Mouse (Mus musculus) adrenal gland, postnatal 4 days (tissue): ENCODE results near the gene Gm20388. TPM values are rescaled to one million over a fixed set of nuclear protein-coding genes. Genes with fewer than 3 reads are reported as not detected.
A peak's percentile ranks its signal among the peaks of the same experiment; 100 is the strongest.

Source experiments
- DNase-seq, 2 experiments: peaks; one replicate each; pipeline ENCODE4 v3.0.0; 2021 to 2022; ENCODE audit warnings: low spot score in 2 of 2, mixed read lengths in 2 of 2
- total RNA-seq, 2 experiments: library from RNA; stranded (reverse); gene quantifications; 2 replicates each; pipeline ENCODE4 v1.2.3; 2021

Gene Gm20388
- total RNA-seq, 2 experiments from 2014 or later: 8.8 TPM; not detected in 1

DNA sequence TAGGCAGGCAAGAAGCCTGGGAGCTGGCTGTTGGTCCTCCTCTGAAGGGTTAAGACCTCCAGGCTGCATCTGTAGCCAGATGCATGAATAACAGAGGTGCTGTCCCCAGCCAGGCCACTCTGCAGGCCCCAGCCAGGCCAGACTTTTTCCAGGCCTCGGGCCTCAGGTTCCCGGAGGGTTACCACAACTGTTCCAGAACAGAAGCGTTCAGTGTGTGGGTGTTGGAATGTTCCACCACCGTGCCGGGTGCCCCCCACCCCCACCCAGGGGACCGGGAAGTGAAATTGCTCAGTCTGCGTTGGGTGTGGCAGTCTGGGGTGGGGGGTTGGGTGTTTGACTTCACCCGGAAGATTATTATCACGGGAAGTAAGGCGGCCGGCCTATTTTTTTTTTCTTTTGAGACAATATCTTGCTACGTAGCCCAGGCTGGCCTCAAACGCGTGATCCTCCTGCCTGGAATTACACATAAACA is 2852.7 kb downstream of the Gm20388 start:
- no peak for DNase-seq

DNA sequence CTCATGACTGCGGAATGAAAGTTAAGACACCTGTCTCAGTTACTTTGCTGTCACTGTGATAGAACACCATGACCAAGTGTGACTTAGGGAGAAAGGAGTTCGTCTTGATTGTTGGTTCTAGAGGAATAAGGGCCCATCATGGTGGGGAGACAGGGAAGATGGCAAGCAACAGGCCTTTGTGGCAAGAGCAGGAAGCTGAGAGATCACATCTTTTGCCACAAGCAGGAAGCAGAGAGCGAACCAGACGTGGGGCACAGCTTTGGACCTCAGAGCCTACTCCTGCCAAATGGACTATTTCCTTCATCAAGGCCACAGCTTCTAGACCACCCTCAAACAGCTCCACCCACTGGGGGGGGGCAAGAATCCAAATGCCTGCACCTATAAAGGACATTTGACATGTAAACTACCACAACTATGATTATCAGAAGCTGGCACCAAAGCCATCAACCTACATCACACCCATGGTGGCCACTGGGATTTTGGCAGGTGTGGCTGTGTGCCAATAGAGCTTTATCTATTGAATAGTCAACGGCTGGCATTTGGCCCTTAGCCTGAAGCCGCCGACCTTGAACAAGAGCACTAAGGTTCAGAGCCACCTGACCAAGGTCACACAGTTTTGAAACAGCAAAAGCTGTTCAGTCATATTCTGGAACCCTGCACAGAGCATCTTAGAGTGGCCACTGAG is 2854.3 kb downstream of the Gm20388 start:
- DNase-seq: no peak

DNA sequence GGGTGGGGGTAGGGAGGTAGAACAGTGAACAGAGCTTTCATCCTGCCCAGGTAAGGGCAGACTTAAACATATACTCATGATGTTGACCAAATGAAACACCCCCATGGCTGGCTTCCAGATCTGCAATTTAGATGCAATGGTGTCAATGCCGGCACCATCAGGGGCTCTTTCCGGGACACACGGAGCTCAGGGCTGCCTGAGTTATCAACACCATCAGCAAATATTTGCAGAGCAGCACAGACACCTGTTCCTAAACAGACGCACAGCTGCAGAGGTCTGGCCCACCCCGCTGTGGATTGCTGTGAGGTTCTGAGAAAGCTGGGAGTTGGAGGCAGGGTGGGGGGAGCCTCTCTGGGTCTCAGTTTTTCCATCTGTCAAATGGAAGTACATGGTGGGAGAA is 2855.5 kb downstream of the Gm20388 start:
- no peak for DNase-seq

DNA sequence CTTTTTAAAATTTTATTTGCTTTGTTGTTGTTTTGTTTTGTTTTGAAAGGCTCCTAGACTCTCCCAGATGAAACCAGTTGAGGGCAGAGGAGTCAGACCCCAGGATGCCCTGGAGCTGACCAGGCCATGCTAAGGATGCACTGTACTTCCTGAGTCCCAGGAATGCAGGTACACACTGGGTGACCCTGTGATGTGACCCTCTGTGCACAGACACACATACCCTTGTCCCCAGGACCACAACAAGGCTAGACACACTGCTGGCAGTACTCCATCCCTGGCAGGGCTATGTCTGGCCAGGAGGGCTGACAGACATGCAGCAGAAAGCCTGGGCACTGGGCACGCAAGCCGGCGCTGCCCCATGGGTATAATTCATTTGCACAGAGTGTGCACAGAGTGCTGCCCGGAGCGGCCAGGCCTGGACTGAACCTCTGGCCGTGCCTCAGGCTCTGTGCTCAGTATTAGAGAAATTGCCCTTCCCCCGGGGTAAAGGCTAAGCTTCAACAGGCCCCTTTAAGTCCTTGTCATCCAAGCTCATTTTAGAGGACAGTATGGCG is 2856.1 kb downstream of the Gm20388 start:
- no peak for DNase-seq

DNA sequence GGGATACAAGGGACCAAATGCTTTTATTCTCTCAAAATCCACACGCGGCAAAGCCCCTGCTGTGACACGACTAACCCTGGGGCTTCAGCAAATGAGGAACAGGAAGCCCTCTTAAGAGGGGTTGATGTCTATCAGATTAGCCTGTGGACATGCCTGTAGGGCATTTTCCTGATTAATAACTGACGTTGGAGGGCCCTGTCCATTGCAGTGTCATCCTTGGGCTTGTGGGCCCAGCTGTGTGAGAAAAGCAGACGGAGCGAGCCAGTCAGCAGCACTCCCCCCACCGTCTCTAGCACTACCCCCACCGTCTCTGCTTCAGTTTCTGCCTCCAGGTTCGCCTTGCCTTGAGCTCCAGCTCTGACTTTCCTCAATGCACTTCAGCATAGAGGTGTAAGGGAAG is 2856.6 kb downstream of the Gm20388 start:
- DNase-seq: no peak

DNA sequence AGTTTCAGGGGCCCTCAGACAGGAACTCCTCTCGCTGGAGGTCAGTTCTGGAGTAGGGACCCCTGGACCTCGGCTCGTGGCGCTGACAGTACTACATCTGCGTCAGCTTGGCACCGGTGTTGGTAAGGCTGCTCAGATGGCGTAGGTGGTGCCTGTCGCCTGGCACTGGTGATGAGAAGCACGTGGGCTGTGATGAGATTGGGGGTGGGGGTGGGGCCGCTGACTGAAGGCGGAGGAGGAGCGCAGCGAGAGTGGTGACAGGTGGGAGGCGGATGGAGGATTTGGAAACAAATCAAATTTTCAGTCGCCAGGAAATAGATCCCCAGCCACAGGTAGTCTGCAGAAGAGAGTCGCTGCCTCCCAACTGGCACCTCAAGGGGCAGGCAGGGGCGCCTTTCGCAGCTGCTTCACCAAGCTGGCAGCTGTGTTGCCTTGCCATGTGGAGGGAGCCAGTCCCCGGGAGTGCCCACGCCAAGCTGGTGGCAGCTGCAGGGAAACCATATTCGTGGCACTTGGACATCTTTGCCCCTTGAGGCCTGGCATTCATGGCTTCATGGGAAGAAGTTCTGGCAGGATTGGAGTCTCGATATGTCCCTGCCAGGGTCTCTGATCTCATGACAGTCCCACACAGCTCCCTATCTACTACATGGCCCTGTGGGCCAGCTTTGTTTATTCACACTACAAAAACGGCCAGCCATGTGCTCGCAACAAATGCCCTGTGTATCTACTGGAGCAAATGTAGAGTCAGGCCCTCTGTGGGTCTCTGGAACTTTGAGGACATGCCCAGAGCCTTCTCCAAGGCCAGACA is 2858.8 kb downstream of the Gm20388 start:
- DNase-seq: no peak

DNA sequence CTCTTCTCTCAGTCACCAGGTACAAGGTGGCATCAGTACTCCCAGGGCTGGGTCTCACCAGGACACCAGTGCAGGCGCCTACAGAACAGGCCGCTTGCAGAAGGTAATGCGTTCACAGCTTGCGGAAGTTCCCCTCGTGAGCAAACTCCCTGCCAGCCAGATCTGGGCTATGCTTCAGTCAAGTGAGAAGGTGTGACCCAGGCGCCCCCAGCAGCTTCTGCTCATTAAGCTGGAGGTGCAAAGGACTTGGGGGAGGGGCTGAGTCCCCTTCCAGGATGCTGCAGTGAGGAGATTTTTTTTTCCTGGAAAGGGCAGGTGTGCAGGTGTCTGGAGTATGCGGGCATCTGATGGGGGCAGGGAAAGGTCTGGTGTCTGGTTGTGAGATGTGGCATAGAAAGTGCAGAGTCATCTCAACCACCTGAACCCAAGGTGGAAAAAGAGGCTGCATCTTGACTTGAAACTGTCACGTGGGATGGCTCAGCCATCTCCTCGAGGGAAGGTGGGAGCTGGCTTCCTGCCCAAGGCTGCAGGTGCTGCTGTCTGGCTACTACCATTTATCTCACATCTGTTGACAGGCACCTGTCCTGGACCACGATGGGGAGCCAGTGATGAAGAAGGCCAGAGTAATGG is 2861.9 kb downstream of the Gm20388 start:
- DNase-seq: no peak

DNA sequence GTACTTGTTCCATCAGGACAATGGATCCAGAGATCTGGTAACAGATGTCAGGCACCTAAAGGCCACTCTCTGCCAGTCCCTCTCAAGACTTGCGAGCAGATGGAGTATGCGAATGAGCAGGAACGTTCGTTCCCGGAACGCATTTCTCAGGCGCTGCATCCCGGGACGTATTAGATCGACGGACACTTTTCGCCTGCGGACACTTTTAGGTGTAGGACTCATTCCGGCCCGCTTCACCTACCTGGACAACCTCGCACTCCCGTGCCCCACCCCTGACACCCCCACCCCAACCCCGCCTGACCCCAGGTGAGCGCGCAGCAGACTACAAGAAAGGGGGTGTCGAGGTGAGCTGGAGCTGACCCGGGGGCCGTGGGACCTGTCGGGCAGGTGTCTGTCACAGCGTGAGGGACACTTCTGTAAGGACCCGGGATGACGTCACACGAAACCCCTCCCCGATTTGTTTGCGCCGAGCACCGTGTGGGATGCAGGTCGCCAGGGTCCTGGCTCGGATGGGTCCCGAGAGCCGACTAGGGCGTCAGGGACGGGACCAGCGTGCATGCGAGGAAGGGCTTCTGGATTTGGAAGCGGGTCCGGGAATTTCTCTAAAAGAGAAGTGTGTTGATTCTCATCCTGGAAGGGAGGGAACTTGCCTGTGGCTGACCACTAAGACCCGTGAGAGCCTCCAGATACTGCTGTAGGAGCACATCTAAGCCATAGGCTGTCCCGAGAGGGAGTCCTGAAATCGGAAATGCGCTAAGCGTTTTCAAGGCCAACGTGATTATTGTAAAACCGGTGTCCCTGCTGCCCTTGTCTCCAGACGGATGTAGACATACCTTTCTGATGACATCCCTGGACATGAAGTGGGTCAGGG is 2864.9 kb downstream of the Gm20388 start, which contains the start of gene Acsf3:
Gene Acsf3 (plus strand): TSS at position 202 of the 871 bp plus-strand sequence.
- peak; percentile 14 to 16 for DNase-seq

DNA sequence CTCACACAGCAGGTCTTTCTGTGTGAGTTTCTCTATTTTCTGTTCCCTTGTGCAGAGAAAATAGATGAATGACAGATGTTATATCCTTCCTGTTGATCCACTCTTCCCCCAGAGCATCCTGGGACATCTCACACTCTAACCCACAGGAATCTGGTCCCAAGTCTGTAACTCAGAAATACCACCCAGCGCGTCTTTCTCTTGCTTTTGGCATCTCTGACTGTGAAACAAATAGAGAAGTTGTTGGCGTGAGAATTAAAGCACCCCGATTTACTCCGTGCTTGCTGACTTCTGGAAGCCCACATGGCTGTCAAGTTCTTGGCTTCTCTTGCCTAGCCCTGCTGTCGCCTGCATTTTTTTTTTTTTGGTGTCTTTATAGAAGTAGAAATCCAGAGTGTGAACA is 2867.1 kb downstream of the Gm20388 start:
- DNase-seq: no peak

DNA sequence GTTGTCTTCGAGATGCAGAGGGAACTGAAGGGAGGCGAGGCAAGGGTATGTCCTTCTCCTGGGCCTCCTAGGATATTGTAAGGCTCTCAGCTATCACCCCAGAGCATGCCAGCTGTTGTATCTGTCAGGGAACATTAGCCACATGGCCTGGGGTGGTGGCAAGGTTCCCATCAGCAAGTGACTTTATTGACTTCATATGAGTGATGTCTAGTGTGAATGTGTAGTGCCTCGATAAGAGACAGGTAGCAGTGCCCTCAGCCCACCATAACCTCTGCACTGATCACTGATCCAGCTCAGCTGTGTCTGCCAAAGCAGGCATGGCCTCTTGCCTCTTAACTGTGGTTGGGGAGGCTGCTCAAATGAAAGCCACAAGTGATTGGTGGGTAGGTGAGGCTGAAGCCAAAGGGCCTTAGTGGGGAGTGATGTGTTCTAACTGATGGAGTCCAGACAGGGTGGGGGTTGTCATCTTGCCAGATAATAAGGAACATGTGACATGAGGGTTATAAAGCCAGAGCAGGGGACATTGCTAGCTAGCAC is 2868.1 kb downstream of the Gm20388 start:
- DNase-seq: no peak

DNA sequence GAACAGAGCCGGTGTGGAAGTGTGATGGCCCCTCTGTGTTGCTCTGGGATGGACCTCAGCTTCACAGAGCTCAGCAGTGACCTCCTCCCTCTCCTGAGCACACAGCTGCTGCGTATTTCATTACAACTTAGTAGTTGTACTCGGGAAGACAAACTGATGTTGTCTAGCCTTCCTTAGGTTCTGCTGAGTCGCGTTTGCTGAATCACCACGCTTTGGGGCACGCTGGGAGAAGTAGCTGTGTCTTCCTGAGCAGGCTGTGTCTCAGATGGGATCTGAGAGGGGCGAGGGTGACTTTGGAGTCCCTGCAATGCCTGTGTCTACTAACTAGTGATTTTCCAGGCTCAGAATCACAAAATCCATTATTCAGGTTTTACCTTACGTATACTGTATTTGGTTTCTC is 2868.6 kb downstream of the Gm20388 start:
- DNase-seq: no peak

DNA sequence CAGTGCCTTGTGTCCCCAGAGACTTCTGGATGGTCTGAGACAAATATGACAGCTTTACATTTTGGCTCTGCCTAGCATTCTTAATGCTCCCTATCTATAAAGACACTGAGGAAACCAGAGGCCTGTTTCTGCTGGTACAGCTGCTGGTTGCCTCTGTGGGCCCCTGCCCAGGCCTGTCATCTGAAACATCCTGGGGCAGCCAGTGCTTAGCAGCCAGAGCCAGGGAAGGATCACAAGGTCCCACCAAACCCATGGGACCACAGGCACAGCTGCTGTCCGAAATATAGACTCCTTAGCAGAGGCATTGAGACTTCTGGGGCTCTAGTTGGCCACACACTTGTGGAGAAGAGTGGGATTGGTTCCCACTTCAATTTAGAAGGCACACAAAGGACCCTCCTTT is 2874.1 kb downstream of the Gm20388 start:
- DNase-seq: no peak

DNA sequence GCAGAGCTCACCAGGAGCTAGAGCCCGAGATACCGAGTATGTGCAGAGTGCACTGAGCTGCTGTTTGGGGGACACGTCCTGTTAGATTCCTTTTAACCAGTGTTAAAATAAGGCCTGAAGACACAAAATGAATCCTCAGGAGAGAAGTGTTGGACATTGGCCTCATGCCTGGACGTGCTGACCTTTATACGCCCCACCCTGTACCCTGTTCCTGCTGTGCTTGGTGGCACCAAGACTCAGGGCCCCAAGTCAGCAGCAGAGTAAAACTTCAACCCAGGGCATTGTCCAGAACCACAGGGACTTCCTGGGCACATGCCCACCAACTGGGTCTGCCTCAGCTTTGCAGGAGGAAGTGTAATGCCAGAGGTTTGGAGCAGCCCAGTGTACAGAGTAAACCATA is 2879.2 kb downstream of the Gm20388 start:
- no peak for DNase-seq

DNA sequence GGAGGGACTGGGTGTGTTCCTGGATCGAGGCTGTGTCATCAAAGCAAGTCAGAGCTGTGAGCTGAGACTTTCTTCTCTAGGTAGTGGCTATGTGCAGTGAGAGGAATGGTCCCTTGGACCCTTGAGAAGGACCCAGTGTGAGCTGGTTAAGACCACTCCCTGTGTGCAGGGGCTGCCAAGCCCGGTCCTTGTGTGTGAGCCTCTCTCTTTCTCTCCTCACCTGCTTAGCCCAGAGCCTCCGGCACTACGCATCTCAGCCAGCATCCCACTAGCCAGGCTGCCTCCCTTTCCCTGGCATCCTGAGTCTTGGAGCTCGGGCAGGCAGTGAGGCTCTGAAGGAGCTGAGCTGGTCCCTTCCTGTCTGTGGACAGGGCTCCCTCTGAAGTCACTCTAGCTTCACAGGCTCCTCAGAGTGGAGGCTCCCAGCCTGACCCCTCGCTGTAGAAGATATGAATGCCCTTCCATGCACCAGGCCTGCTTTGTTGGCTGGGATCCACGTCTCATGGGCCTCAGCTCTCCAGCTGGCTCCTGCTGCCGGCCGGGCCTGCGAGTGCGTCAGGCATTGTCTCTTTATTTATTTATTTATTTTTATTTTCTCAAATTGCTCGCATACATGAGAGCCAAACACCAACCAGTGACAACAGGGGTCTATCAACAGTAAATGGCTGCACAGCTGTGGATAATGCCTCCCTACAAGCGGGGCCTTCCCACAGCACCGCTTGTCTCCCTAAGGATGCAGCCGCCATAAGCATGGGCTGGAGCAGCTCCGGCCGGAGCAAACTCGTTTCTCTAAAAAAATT is 2882.9 kb downstream of the Gm20388 start:
- no peak for DNase-seq

DNA sequence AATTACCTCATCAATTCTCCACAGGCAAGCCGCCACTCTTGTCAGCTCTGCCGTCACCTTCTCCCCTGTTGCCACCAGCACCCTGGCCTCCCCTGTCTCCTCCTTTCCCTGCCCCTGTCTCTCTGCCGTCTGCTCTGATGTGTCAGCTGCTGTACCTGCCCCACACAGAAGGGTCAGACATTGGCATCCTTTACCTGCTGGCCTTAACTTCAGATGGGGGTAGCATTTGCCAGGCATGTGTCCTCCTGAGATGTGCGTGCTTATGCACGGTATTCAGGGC is 2883.5 kb downstream of the Gm20388 start:
- DNase-seq: no peak

DNA sequence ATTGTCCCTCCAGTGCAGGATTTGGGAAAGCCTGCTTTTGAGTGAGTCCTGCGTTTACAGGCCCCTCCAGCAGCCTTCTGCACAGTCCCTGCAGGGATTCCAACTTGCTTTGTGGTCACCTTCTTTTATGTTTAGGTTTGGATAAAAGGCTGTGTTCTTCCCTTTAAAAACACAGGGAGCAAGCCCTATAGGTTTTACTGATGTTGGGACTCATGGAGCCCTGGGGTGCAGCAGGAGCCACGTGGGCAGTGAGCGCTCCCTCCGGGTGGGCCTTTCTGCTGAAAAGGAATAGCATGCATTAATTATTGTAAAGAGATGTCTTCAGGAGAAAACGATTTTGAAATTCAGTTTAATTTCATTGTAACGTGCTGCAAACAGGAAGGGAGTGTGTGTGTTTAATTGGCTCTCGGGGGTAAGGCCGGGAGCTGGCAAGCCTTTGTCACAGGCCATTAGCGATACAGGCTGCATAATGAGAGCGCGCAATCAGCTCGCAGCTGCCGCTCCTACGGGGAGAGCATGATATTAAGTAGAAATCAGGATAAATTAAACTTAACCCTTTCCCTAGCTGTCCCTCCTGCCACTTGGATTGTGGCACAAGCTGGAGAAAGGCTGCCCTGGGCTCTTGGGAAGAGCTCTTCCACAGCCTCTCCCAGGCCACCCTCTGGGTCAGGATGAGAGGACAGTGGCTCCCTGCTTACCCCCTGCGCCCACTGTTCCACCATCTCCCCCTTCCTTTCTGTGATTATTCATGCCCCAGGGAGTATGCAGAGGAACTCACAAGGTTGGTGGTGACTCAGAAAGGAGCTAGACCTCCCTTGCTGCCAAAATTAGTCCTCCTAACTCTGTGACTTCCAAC is 2893.5 kb downstream of the Gm20388 start:
- no peak for DNase-seq

DNA sequence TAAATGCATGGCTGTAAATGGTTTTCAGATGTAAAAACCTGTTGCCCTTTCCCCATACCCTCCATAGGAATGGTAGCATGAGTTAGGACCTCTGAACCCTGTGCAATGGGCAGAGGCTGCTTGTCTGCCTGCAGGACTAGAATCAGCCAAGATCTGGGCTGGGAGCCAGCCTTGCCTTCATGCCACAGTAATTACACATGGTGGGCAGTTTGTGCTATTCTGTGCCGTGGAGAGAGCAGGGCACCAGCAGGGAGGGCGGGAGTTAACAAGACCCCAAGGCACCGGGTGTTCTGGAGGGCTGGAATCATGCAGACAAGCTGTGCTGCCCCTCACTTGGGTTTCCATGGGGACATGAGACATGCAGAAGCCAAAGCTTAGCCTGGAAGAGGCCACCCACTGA is 2894.7 kb downstream of the Gm20388 start:
- no peak for DNase-seq

DNA sequence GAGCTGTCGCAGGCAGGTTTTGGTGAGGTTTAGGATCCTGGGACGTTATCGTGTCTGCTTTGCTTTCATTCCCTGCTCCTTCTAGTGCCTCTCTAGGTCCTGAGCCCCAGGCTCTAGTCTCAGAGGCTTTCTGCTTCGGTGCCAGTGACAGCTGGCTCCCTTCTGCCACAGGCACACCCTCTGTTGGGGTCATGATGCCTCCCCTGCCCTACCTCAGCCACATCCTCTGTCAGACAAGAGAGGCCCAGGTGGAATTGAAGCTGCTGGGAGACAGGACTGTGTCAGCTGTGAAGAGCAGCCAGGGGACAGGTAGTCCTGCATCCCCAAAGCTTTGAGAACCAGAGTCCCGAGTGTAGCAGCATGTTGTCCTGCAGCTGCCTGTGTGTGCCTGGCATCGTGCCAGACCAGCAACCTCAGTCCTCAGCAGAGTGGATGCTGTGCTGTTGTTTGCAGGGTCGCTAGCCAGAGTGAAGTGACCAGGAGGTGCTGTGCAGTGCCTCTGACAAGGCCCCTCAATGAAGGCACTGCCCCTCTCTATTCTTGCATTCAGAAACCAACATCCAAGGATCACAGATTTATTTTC is 2896.4 kb downstream of the Gm20388 start:
- no peak for DNase-seq

DNA sequence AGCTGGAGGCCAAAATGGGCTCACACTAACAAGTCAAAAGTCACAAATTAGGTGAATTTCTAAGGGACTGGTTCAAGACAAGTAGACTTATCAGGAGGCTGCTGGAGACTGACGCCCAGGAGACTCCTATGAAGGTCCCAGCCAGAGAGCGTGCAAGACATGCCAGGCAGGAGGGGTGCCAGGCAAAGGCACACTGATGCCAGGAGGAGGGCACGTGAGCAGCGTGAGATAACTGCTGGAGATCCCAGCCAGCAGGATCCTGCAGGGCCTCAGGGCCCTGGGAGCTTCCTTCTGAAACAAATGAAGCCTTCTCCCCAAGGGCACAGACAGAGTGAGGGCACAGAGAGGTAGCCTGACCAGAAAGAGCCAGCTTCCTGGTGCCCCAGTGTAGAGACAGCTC is 2897.3 kb downstream of the Gm20388 start:
- no peak for DNase-seq
